Mouse (Mus musculus): Measurements from ENCODE around the gene Impdh2. TPM values are rescaled to one million over a fixed set of nuclear protein-coding genes. Genes with fewer than 3 reads are reported as not detected.

The Impdh2 gene
- 100 to 1,000 TPM in 1 of 26 experiments, 10 to 100 TPM in 25; 24.0 to 109 (median 58.8) TPM for total RNA-seq (2018; cell fraction: chromatin; rRNA removed)
- 10 to 100 TPM; 30.6 to 55.7 (median 41.5) TPM for total RNA-seq (2018; cell fraction: cytosol; rRNA removed)
- total RNA-seq (2018; cell fraction: nucleus; rRNA removed) = 10 to 100 TPM; 18.6 to 91.0 (median 42.4) TPM
- 36.0 to 103 TPM (median 41.0 TPM) in 3 replicates for polyA plus RNA-seq (2018)

DNA sequence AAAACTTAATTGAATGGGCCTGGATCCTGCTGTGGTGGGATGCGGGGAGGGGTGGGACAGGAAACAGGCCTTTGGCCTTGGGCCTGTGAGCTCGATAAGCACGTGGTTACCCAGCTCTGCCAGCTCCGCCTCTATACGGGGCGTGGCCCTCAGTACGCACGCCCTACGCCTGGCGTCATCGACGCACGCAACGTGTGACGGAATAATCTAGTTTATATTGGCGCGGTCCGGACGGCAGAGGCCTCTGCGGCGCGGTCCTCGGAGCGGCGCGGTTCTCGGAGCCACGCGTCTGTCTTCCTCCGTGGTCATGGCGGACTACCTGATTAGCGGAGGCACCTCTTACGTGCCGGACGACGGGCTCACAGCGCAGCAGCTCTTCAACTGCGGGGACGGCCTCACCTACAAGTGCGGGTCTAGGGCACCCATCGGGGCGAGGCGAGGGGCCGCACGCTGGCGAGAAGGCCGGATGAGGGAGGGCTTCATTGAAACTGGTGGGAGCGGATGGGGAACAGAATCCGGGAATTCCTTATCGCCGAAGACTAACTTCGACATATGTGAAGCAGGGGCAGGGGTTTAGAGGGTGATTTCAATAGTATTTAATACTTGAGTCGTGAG, at the start of gene Impdh2:
Gene Impdh2, plus strand, starts transcription at position 60 of the 615 bp plus-strand sequence.
- peak within 1 kb of the TSS; percentile 15 for H3K27ac ChIP-seq
- peaks cover 26% of the 10 kb centered on the region for H3K36me3 ChIP-seq (ENCODE audit: inconsistent target)
- peaks cover 14% of the 10 kb centered on the region; the same call in 1 of the 2 replicates for H3K79me2 ChIP-seq (ENCODE audit: inconsistent target)
- peak within 1 kb of the TSS; percentile 56 for H3K4me3 ChIP-seq (ENCODE audit: inconsistent target)
- WGBS (ENCODE audit: missing documents) = under 1% methylated on average over 43 of the region's 53 CpGs

DNA sequence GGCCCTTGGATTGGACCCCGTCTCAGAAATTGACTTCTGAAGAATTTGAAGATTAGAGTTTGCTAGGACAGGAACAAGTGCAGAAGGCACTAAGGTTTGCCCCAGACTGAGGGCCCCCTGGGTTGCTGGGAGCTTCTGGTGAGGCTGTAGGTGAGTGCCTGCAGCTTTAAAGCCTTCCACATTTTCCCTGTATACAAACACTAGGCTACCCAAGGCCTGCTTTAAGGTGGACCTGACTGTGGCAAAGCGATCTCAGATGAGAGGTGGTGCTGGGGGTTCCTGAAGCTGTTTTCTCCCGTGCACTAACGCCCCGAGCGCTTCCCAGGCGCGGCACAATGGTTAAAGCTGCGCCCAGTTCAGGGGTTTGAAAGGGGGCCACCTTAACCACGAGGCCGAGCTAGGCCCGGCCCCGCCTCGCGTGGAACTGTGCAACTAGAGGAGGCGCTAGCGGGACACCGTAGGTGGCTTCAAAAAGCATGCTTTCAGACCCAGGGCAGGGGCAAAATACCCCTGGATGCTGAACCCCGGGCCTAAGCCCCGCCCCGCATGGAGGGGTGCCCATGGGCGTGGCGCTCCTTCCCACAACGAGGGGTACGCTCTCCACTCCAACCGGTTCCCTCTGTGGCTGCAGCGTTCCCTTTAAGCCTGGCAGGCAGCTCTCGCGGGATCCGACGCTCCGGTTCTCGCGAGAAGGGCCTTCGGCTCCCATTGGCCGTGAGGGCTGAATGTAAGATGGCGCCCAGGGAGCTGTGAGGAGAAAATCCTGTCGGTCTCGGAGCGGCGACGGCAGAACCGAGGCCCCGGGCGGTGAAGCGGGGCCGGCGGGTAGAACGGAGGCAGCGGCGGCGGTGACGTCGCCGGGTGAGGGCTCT, 43.5 kb upstream of the Impdh2 start, which contains the start of gene Qrich1:
Gene Qrich1, plus strand, starts transcription at position 427 of the 872 bp plus-strand sequence.
- 3% methylated on average over 41 of the region's 55 CpGs for WGBS (ENCODE audit: missing documents)
- Histone ChIP-seq H3K79me2 (ENCODE audit: inconsistent target) (peaks cover 40% of the 10 kb centered on the region), H3K4me3 (ENCODE audit: inconsistent target) (peak within 1 kb of the TSS; percentile 92), H3K36me3 (ENCODE audit: inconsistent target) (peaks cover 41% of the 10 kb centered on the region), H3K27ac (peak within 1 kb of the TSS; percentile 86)

DNA sequence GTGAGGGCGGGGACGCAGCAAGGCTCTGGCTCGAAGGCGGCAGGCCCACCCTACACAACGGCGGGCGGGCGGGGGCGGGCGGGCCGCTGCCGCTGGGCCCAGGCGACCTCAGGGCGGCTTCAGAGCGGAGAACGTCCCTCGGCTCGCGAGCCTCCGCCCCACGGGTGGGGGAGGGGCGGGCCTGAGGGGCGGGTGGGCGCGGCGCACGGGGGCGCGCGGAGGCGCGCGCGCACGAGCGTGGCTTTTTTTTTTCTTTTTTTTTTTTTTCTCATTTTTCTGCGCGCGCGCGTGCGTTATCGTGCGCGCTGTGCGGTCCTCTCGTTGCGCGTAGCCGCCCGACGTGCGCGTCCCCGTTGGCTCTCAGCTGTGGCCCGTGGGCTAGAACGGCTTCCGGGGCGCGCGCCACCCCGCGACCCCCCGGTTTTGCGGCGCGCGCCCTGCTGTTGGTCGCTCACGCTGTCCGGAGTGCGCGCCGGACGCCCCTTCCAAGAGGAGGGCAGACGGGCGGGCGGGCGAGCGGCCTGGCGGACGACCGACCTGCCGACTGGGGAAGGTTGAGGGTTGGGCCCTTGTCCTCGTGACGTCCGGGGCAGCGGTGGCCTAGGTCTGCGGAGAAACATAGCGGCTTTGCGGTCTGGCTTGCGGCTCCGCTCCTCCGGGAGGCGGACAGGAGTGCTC, 42.7 kb upstream of the Impdh2 start:
- Histone ChIP-seq H3K4me3 (ENCODE audit: inconsistent target) (peak overlapping the region; percentile 92), H3K79me2 (ENCODE audit: inconsistent target) (peaks cover 47% of the 10 kb centered on the region), H3K27ac (peak overlapping the region; percentile 86), H3K36me3 (ENCODE audit: inconsistent target) (peaks cover 33% of the 10 kb centered on the region)
- 2% methylated on average over 59 of the region's 95 CpGs for WGBS (ENCODE audit: missing documents)

DNA sequence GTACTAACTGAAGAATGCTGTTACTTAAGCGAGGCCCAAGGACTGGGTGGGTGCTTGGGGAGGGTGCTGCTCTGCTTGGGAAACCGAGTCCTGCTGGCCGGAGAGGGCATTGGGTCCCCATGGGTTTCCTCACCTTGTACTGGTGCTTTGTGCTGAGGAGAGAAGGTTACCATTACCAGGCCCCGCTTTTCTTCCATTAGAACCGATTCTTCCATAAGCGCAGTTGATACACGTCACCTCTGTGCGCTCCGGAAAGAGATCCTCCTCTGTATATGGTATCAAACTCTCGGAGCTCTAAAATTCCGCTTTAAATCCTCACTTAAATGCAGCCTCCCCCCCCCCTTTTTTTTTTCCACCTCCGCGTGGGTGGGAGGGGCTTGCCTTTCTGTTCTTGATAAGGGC, 42.2 kb upstream of the Impdh2 start:
- under 1% methylated on average over 12 of the region's 13 CpGs for WGBS (ENCODE audit: missing documents)
- peaks cover 28% of the 10 kb centered on the region for H3K36me3 ChIP-seq (ENCODE audit: inconsistent target)
- peak overlapping the region; percentile 92 for H3K4me3 ChIP-seq (ENCODE audit: inconsistent target)
- H3K27ac ChIP-seq = peak overlapping the region; percentile 86
- H3K79me2 ChIP-seq (ENCODE audit: inconsistent target) = peaks cover 53% of the 10 kb centered on the region

DNA sequence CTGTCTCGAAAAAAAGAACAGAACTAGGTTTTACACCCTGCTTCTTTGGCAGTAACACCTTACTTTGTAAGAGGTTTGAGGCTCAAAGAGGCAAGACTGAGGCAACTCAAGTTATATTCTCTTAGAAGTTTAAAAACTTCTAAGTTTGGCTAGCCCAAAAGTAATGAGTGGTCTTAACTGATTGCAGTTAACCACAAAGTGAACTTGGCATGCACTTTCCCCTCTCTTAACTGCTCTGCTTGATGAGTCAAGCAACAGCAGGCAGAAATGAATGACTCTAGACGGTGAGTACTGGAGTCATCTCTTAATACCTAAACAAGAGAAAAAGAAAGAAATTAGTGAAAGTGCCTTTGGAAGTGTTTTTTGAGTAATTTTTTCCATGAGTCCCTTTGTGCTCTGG, 38.5 kb upstream of the Impdh2 start:
- H3K27ac ChIP-seq = no peak overlapping the region
- H3K79me2 ChIP-seq (ENCODE audit: inconsistent target) = peaks cover 90% of the 10 kb centered on the region
- 87% methylated on average over 2 of the region's 2 CpGs for WGBS (ENCODE audit: missing documents)
- H3K36me3 ChIP-seq (ENCODE audit: inconsistent target) = peaks cover 6% of the 10 kb centered on the region; the same call in 1 of the 2 replicates
- H3K4me3 ChIP-seq (ENCODE audit: inconsistent target) = no peak overlapping the region

DNA sequence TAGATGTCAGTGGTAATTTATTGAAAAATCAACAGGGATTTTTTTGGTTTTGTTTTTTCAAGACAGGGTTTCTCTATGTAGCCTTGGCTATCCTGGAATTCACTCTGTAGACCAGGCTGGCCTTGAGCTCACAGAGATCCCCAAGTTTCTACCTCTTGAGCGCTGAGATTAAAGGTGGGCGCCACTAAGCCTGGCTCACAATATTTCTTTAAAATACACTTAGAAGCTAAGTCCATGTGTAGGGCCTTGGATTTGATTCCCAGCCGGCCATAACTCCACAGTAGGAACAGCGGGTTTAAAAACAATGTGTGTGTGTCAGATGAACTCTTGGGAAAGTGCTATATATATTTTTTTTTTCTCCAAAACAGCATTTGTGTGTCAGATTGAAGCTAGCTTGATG, 36.7 kb upstream of the Impdh2 start:
- Histone ChIP-seq H3K36me3 (ENCODE audit: inconsistent target) (peaks cover 10% of the 10 kb centered on the region; the same call in 1 of the 2 replicates), H3K4me3 (ENCODE audit: inconsistent target) (no peak overlapping the region), H3K79me2 (ENCODE audit: inconsistent target) (peaks cover 100% of the 10 kb centered on the region), H3K27ac (no peak overlapping the region)
- 93% methylated on average over 4 of the region's 4 CpGs for WGBS (ENCODE audit: missing documents)

DNA sequence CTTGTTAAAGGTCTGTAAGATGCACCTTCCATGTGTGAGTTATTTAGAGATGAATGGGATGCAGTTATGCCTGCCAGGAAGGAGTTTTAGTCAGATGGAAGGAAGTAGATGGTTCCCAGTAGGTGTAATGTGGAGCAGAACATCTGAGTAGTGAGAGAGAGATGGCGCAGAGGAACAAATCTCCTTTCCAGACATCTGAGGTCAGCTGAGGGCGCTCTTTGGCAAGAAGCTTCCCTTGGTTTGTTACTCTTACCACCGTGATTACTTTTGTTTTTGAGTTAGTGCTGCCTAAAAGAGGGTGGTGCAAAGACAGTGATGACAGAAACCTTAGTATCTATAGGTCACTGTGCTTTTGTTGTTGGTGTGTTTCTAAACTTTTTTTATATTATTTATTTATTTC, 34.7 kb upstream of the Impdh2 start:
- no peak overlapping the region for H3K4me3 ChIP-seq (ENCODE audit: inconsistent target)
- H3K36me3 ChIP-seq (ENCODE audit: inconsistent target) = peaks cover 29% of the 10 kb centered on the region
- 84% methylated on average over 3 of the region's 3 CpGs for WGBS (ENCODE audit: missing documents)
- H3K27ac ChIP-seq = no peak overlapping the region
- H3K79me2 ChIP-seq (ENCODE audit: inconsistent target) = peaks cover 100% of the 10 kb centered on the region

DNA sequence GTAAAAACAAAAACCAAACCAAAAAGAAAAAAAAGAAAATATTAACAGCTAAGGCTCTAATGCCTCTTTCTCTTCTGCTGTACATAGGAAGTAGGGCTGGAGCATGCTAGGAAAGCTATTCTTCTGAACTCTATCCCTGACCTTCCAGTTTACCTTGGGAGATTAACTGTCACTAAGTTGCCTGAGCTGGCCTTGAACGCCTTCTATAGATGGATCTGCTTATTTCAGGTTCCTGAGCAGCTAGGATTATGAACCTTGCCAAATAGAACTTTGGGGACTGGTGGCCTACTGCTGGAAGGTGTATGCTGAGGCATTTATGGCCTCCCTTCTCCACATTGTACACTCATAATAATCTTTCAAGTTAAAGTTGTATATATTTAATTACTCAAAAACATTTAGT, 29.1 kb upstream of the Impdh2 start:
- H3K27ac ChIP-seq = no peak overlapping the region
- peaks cover 98% of the 10 kb centered on the region for H3K79me2 ChIP-seq (ENCODE audit: inconsistent target)
- 100% methylated on average over 1 of the region's 1 CpGs for WGBS (ENCODE audit: missing documents)
- peaks cover 76% of the 10 kb centered on the region for H3K36me3 ChIP-seq (ENCODE audit: inconsistent target)
- H3K4me3 ChIP-seq (ENCODE audit: inconsistent target) = no peak overlapping the region

DNA sequence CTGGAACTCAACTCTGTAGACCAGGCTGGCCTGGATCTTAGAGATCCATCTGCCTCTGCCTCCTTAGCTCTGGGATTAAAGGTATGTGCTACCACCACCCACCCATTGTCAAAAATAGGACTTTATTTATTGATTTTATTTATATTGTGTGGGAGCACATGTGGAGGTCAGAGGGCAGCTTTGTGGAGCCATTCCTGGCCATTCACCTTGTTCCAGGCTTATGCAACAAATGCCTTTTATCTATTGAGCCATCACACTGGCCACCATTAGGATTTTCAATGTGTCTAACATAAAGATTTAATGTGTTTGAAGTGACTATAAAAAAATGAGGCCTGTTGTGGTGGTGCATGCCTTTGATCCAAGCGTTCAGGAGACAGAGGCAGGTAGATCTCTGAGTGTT, 28.6 kb upstream of the Impdh2 start:
- 100% methylated on average over 1 of the region's 1 CpGs for WGBS (ENCODE audit: missing documents)
- peaks cover 98% of the 10 kb centered on the region for H3K79me2 ChIP-seq (ENCODE audit: inconsistent target)
- H3K27ac ChIP-seq = no peak overlapping the region
- H3K36me3 ChIP-seq (ENCODE audit: inconsistent target) = peaks cover 81% of the 10 kb centered on the region
- H3K4me3 ChIP-seq (ENCODE audit: inconsistent target) = no peak overlapping the region

DNA sequence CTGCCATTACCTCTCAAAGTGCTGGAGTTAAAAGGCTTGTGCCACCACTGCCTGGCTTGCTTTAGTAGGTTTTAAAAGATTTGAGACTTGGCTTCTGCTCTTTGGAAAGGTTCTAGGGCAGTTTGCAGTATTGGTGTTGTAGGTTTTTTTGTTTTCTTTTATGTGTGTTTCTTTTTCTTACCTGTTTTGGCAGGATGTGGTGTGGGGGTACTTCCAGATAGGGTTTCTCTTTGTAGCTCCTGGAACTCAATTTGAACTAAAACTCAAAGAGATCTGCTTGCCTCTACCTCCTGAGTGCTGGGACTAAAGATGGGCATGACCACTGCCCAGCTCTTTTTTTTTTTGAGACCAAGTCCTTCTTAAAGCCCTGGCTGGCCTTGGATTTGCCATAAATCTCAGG, 19.2 kb upstream of the Impdh2 start:
- H3K36me3 ChIP-seq (ENCODE audit: inconsistent target) = peaks cover 75% of the 10 kb centered on the region
- peaks cover 59% of the 10 kb centered on the region; the same call in 1 of the 2 replicates for H3K79me2 ChIP-seq (ENCODE audit: inconsistent target)
- H3K27ac ChIP-seq = no peak overlapping the region
- no peak overlapping the region for H3K4me3 ChIP-seq (ENCODE audit: inconsistent target)

DNA sequence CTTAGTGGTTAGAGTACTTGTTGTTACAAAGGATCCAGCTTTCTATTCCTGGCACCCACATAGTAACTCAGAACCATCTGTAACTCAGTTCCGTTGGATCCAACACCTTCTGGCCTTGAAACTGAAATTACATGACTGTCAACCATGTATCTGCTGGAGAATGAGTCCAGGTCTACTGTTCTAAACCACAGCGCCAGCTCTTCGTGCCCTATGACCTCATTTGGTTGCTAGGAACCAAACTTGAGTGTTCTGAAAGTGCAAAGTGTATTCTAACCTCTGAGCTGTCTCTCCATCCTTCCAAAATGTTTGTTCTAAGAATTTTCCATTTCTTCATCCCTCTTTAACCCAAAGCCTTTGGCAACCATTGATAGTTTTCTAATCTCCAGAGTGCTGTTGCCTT, 14.1 kb upstream of the Impdh2 start:
- Histone ChIP-seq H3K36me3 (ENCODE audit: inconsistent target) (peaks cover 81% of the 10 kb centered on the region), H3K27ac (no peak overlapping the region), H3K4me3 (ENCODE audit: inconsistent target) (no peak overlapping the region), H3K79me2 (ENCODE audit: inconsistent target) (peaks cover 59% of the 10 kb centered on the region; the same call in 1 of the 2 replicates)
- WGBS (ENCODE audit: missing documents) = 98% methylated on average over 3 of the region's 3 CpGs

DNA sequence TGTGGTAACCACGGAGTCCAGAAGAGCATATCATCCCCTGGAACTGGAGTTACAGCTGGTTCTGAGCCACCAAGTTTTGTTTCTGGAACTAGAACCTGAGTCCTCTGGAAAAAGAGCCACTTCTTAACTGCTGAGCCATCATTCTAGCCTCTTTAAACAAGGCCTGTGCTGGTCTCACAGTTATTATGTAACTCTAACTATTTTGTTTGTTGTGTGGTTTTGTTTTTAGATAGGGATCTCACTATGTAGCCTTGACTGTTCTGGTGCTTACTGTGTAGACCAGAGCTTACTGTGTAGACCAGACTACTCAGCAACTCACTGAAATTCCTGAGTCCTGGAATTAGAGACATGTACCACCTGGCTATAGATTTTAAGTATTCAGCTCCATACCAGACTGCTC, 13.2 kb upstream of the Impdh2 start:
- 91% methylated on average over 1 of the region's 1 CpGs for WGBS (ENCODE audit: missing documents)
- no peak overlapping the region for H3K4me3 ChIP-seq (ENCODE audit: inconsistent target)
- peaks cover 80% of the 10 kb centered on the region for H3K36me3 ChIP-seq (ENCODE audit: inconsistent target)
- peaks cover 62% of the 10 kb centered on the region; the same call in 1 of the 2 replicates for H3K79me2 ChIP-seq (ENCODE audit: inconsistent target)
- H3K27ac ChIP-seq = no peak overlapping the region

DNA sequence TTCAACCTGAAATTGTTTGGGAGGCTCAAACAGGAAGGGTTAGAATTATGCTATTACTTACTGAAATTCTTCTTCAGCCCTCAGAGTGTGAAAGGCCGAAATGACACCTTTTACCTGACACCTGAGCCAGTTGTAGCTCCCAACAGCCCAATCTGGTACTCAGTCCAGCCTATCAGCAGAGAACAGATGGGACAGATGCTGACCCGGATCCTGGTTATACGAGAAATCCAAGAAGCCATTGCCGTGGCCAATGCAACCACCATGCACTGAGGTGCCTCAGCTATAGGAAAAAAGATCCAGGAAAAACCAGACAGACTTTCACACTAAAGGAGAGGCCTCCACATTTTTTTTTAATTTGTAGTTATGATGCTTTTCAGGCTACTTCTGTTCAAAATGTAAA, 917 bp upstream of the Impdh2 start:
- 95% methylated on average over 4 of the region's 4 CpGs for WGBS (ENCODE audit: missing documents)

DNA sequence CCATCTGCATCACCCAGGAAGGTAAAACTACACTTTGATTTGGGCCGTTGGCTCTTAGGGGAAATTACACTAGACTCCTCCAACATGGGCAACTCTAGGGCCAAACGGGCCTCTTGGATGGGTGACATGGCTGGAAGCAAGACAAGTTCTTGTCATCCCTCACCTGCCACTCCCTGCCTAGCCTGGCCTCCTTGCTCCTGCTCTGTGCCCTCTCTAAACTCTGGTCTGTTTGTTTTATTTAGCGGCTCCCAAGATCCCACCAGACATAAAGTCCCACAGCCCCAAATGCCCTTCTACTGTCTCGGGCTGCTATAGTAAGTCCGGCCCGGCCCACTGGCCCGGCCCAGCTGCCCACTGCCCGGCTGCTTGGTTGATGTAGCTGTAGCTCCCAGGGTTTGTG, 3.6 kb downstream of the Impdh2 start:
- Histone ChIP-seq H3K4me3 (ENCODE audit: inconsistent target) (no peak overlapping the region), H3K36me3 (ENCODE audit: inconsistent target) (peaks cover 11% of the 10 kb centered on the region; the same call in 1 of the 2 replicates), H3K79me2 (ENCODE audit: inconsistent target) (peaks cover 26% of the 10 kb centered on the region; the same call in 1 of the 2 replicates), H3K27ac (no peak overlapping the region)
- 95% methylated on average over 8 of the region's 8 CpGs for WGBS (ENCODE audit: missing documents)

More for the DNA sequence above, 917 bp upstream of the Impdh2 start:
- H3K4me3 ChIP-seq (ENCODE audit: inconsistent target) = no peak overlapping the region
- H3K27ac ChIP-seq = no peak overlapping the region
- H3K36me3 ChIP-seq (ENCODE audit: inconsistent target) = peaks cover 36% of the 10 kb centered on the region
- peaks cover 14% of the 10 kb centered on the region; the same call in 1 of the 2 replicates for H3K79me2 ChIP-seq (ENCODE audit: inconsistent target)

All from macrophage (primary cell).